Mouse (Mus musculus) cerebellum, adult 8-10 months (tissue): ENCODE results near the gene Klf13.

Experiments used
- DNase-seq: peaks from one replicate; pipeline ENCODE4 v3.0.0; 2022

Gene Klf13

GRCm38 (mm10) chr7:63877610-63878009 lies 61.1 kb downstream of the Klf13 start:
- DNase-seq, result no peak

GRCm38 (mm10) chr7:63876640-63877039 lies 62.1 kb downstream of the Klf13 start:
- DNase-seq, result no peak

- no peak for DNase-seq
Measured at GRCm38 (mm10) chr7:63875686-63876085, 63.0 kb downstream of the Klf13 start.

- DNase-seq, result no peak
Measured at GRCm38 (mm10) chr7:63873880-63874279, 64.8 kb downstream of the Klf13 start.

GRCm38 (mm10) chr7:63871698-63872097 lies 67.0 kb downstream of the Klf13 start:
- no peak for DNase-seq

GRCm38 (mm10) chr7:63868356-63868918 lies 70.3 kb downstream of the Klf13 start:
- DNase-seq, result no peak

- no peak for DNase-seq
Measured at GRCm38 (mm10) chr7:63865911-63866310, 72.8 kb downstream of the Klf13 start.

- no peak for DNase-seq
Measured at GRCm38 (mm10) chr7:63863046-63863445, 75.7 kb downstream of the Klf13 start.

GRCm38 (mm10) chr7:63861123-63861522 lies 77.6 kb downstream of the Klf13 start:
- DNase-seq, result no peak

GRCm38 (mm10) chr7:63858571-63859152 lies 80.1 kb downstream of the Klf13 start:
- DNase-seq, result peak; percentile 77

GRCm38 (mm10) chr7:63857771-63858417 lies 80.8 kb downstream of the Klf13 start:
- no peak for DNase-seq

GRCm38 (mm10) chr7:63855283-63855682 lies 83.4 kb downstream of the Klf13 start:
- DNase-seq, result peak; percentile 61

GRCm38 (mm10) chr7:63851841-63852533 lies 86.7 kb downstream of the Klf13 start:
- DNase-seq, result peak; percentile 93
